Mouse (Mus musculus) lung, embryonic 14.5 days (tissue): Measurements from ENCODE around the gene Krtcap2. TPM values are rescaled to one million over a fixed set of nuclear protein-coding genes. Genes with fewer than 3 reads are reported as not detected.

ENCODE experiments used
- ATAC-seq: fragments of 200-750 bp; cut with Nextera tagmentation; 2 replicates; pipeline ENCODE4 v1.8.0; 2017; ENCODE audit warnings: mild to moderate bottlenecking, moderate TSS enrichment, moderate library complexity; ENCODE audit not compliant: insufficient read depth
- DNase-seq: peaks from one replicate; pipeline ENCODE4 v3.0.0-alpha.2; 2015
- H3K27ac ChIP-seq: fragments of 300-500 bp; sonication (generic); 2 replicates; pipeline ENCODE4 v1.5.1; 2014; ENCODE audit warnings: low read depth, mild to moderate bottlenecking, moderate library complexity
- H3K27me3 ChIP-seq: fragments of 300-500 bp; sonication (generic); 2 replicates; pipeline ENCODE4 v1.6.1; 2014; ENCODE audit warnings: low read length, control low read depth; ENCODE audit not compliant: insufficient read depth
- H3K36me3 ChIP-seq: fragments of 300-500 bp; sonication (generic); 2 replicates; pipeline ENCODE4 v1.6.1; 2014; ENCODE audit warnings: control low read depth; ENCODE audit not compliant: insufficient read depth
- H3K4me1 ChIP-seq: fragments of 300-500 bp; sonication (generic); 2 replicates; pipeline ENCODE4 v1.6.1; 2014; ENCODE audit warnings: antibody characterized with exemption, control low read depth; ENCODE audit not compliant: insufficient read depth
- H3K4me2 ChIP-seq: fragments of 300-500 bp; sonication (generic); 2 replicates; pipeline ENCODE4 v1.6.1; 2014; ENCODE audit warnings: mild to moderate bottlenecking
- H3K4me3 ChIP-seq: fragments of 300-500 bp; sonication (generic); 2 replicates; pipeline ENCODE4 v1.5.1; 2014; ENCODE audit warnings: low read depth, low read length
- H3K9ac ChIP-seq: fragments of 300-500 bp; sonication (generic); 2 replicates; pipeline ENCODE4 v1.6.1; 2014
- H3K9me3 ChIP-seq: fragments of 300-500 bp; sonication (generic); 2 replicates; pipeline ENCODE4 v1.6.1; 2016; ENCODE audit warnings: low read depth, low read length, control low read depth
- CTCF ChIP-seq: IDR thresholded peaks from 2 replicates; pipeline ENCODE4 v1.5.1; 2016; ENCODE audit warnings: antibody characterized with exemption, low read depth
- WGBS: fragments of 180-500 bp; shearing (Covaris S2); extraction: QIAGEN DNeasy Blood & Tissue Kit; methylation state at CpG from one replicate; pipeline ENCODE4 v1.1.7; 2014; 5-methylcytosine and 5-hydroxymethylcytosine counted together
- polyA plus RNA-seq: library from polyadenylated mRNA; unstranded; fragments of >200 nt; fragmentation: Nextera tagmentation; extraction: Ambion mirVana; gene quantifications from 2 replicates; pipeline ENCODE4 v1.2.1, GENCODE M21; 2014

Gene Krtcap2
- polyA plus RNA-seq, 1 experiment from 2014 or later, result 293 TPM

GRCm38 (mm10) chr3:89246261-89247100, 715 bp downstream of the Krtcap2 start, which contains the start of gene Trim46:
Gene Trim46, minus strand, starts transcription at chr3:89246309.
- TF ChIP-seq CTCF, result peak; percentile 99
- peak within 1 kb of the TSS; percentile 78 for H3K4me3 ChIP-seq
- WGBS, result under 1% methylated on average over 42 of the region's 42 CpGs
- peak; percentile 96 for DNase-seq
- H3K9ac ChIP-seq, result peak within 1 kb of the TSS; percentile 80
- H3K4me2 ChIP-seq, result peak within 1 kb of the TSS; percentile 88
- peak; percentile 72 for ATAC-seq
- H3K36me3 ChIP-seq, result peaks cover 12% of the 10 kb centered on the region
- peaks cover 15% of the 10 kb centered on the region; the same call in 1 of the 2 replicates for H3K27me3 ChIP-seq
- H3K27ac ChIP-seq, result peak within 1 kb of the TSS; percentile 72
- H3K9me3 ChIP-seq, result no peaks in the 10 kb centered on the region
- H3K4me1 ChIP-seq, result peaks cover 10% of the 10 kb centered on the region

DNA sequence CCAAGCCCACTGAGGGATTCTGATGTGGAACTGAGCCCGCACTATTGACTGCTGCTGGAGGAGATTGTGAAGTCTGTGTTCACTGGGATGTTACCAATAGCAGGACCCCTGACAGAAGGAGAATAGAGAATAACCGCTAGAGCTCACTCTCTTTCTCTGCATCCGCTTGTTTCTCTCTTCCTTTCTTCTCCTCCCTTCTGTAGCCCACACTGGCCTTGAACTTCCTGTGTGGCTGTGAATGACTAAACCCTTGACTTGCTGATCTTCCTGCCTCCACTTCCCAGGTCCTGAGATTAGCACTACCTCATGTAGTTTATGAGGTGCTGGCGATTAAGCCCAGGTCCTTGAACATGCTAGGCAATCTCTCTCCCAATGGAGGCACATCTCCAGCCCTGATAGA, 1.7 kb downstream of the Krtcap2 start:
- H3K4me1 ChIP-seq, result peaks cover 15% of the 10 kb centered on the region
- ATAC-seq, result no peak
- 81% methylated on average over 4 of the region's 4 CpGs for WGBS

GRCm38 (mm10) chr3:89250435-89251040, 4.8 kb downstream of the Krtcap2 start:
- no peak overlapping the region for H3K4me3 ChIP-seq
- 0 out of 2 replicates have a peak overlapping the region, but pooled peaks have one; percentile 7 for H3K27ac ChIP-seq
- peaks cover 15% of the 10 kb centered on the region for H3K4me1 ChIP-seq
- no peak for ATAC-seq
- no peaks in the 10 kb centered on the region for H3K27me3 ChIP-seq
- 24% methylated on average over 7 of the region's 7 CpGs for WGBS
- H3K4me2 ChIP-seq, result peak overlapping the region; percentile 41; the same call in 1 of the 2 replicates
- no peak overlapping the region for H3K9ac ChIP-seq
- peak; percentile 78 for DNase-seq
- peaks cover 12% of the 10 kb centered on the region for H3K36me3 ChIP-seq
- TF ChIP-seq CTCF, result peak; percentile 75
- H3K9me3 ChIP-seq, result no peaks in the 10 kb centered on the region

More for the DNA sequence above, 1.7 kb downstream of the Krtcap2 start:
- no peaks in the 10 kb centered on the region for H3K9me3 ChIP-seq
- peak overlapping the region; percentile 88 for H3K4me2 ChIP-seq
- TF ChIP-seq CTCF, result no peak
- peaks cover 12% of the 10 kb centered on the region for H3K36me3 ChIP-seq
- H3K9ac ChIP-seq, result peak overlapping the region; percentile 80
- no peak for DNase-seq
- H3K27me3 ChIP-seq, result peaks cover 15% of the 10 kb centered on the region; the same call in 1 of the 2 replicates
- peak overlapping the region; percentile 78; the same call in 1 of the 2 replicates for H3K4me3 ChIP-seq
- H3K27ac ChIP-seq, result no peak overlapping the region

GRCm38 (mm10) chr3:89251365-89251895, 5.7 kb downstream of the Krtcap2 start:
- no peaks in the 10 kb centered on the region for H3K27me3 ChIP-seq
- no peak for TF ChIP-seq CTCF
- no peak overlapping the region for H3K4me3 ChIP-seq
- H3K9me3 ChIP-seq, result no peaks in the 10 kb centered on the region
- peaks cover 15% of the 10 kb centered on the region for H3K4me1 ChIP-seq
- ATAC-seq (peak; percentile 54), DNase-seq (peak; percentile 70)
- H3K4me2 ChIP-seq, result peak overlapping the region; percentile 41
- peak overlapping the region; percentile 56; the same call in 1 of the 2 replicates for H3K27ac ChIP-seq
- no peak overlapping the region; the same call in 1 of the 2 replicates for H3K9ac ChIP-seq
- WGBS, result 5% methylated on average over 17 of the region's 17 CpGs
- peaks cover 12% of the 10 kb centered on the region for H3K36me3 ChIP-seq

- Histone ChIP-seq H3K9ac (no peak overlapping the region), H3K4me2 (no peak overlapping the region), H3K36me3 (no peaks in the 10 kb centered on the region), H3K27ac (no peak overlapping the region), H3K27me3 (no peaks in the 10 kb centered on the region), H3K4me3 (no peak overlapping the region), H3K9me3 (no peaks in the 10 kb centered on the region), H3K4me1 (peaks cover 9% of the 10 kb centered on the region; the same call in 1 of the 2 replicates)
- 78% methylated on average over 5 of the region's 5 CpGs for WGBS
- no peak for DNase-seq
- no peak for TF ChIP-seq CTCF
- ATAC-seq, result no peak
These were observed 9.2 kb downstream of the Krtcap2 start for GRCm38 (mm10) chr3:89254994-89255393.

DNA sequence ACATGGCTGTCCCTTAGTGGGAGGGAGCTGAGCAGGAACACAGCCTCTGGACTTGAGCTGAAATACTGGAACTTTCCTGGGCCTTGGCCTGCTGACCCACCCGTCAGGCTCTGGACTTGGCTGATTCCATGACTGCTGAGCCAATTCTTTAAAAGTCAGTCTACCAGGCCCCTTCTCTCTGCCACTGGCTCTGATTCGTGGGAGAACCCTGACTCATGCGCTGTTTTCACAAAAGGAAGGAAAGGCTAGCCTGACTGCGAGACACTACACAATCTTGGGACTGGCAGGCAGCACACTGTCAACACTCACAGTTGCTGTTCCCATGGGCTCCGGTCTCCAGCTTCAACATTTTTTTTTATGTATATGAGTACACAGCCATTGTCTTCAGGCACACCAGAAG, 10.4 kb downstream of the Krtcap2 start:
- no peak overlapping the region for H3K27ac ChIP-seq
- H3K9ac ChIP-seq, result no peak overlapping the region
- peaks cover 8% of the 10 kb centered on the region; the same call in 1 of the 2 replicates for H3K4me1 ChIP-seq
- no peaks in the 10 kb centered on the region for H3K27me3 ChIP-seq
- DNase-seq (no peak), ATAC-seq (no peak)
- 74% methylated on average over 5 of the region's 5 CpGs for WGBS
- no peaks in the 10 kb centered on the region for H3K9me3 ChIP-seq
- no peak overlapping the region for H3K4me3 ChIP-seq
- TF ChIP-seq CTCF, result no peak
- H3K4me2 ChIP-seq, result no peak overlapping the region
- no peaks in the 10 kb centered on the region for H3K36me3 ChIP-seq
